Mouse (Mus musculus): ENCODE data around the gene Dvl3.

DNA sequence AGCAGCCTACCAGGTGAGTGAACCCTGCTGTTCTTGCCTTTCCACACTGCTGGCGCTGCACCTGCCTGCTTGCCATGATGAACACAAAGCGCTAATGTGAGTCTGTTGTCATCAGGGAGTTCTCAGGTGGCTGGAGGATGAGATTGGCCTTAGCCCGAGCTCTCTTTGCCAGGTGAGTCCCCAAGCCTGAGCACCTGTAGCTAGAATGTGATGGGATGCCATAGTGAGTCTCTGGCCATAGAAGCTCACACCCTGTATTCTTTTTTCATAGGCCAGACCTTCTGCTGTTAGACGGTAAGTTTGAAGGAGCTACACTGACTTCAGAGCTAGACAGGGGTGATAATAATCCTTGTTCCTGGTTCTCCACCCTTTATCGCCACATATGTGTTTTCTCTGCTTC lies 34.9 kb downstream of the Dvl3 start:
- TF ChIP-seq CTCF (IDR thresholded peaks at IDR 0.05; ENCODE audit: low read depth, low read length) = no peak
- TF ChIP-seq GATA1 (IDR thresholded peaks at IDR 0.05; ENCODE audit: borderline replicate concordance, low read length) = no peak
- TF ChIP-seq TAL1 (conservative IDR thresholded peaks at IDR 0.05; ENCODE audit: low read depth, low read length) = no peak
